Mouse (Mus musculus) ES-E14 (cell line): ENCODE measurements around the gene Plekhg1. TPM values are rescaled to one million over a fixed set of nuclear protein-coding genes. Genes with fewer than 3 reads are reported as not detected.

Experiments
- DNase-seq: peaks from one replicate; pipeline ENCODE4 v3.0.0-alpha.2; 2013; ENCODE audit warnings: low read depth, low spot score
- H3K27ac ChIP-seq: 2 replicates; pipeline ENCODE4 v1.5.1; 2012; ENCODE audit warnings: low read depth, mild to moderate bottlenecking, low read length, moderate library complexity, mixed read lengths; ENCODE audit not compliant: poor library complexity, insufficient read depth, severe bottlenecking
- H3K36me3 ChIP-seq: 2 replicates; pipeline ENCODE4 v1.6.1; 2012; ENCODE audit warnings: mild to moderate bottlenecking, low read length, moderate library complexity, mixed read lengths; ENCODE audit not compliant: control insufficient read depth, poor library complexity, insufficient read depth, severe bottlenecking
- H3K4me1 ChIP-seq, 2 experiments: fragments of 150-350 bp in 1 of 2; sonication (generic) in 1 of 2; 2 replicates each; pipeline ENCODE4 v1.6.1; 2012; ENCODE audit warnings: low read length in 2 of 2, mild to moderate bottlenecking in 1 of 2, mixed read lengths in 1 of 2; ENCODE audit not compliant: control insufficient read depth in 2 of 2, insufficient read depth in 2 of 2, poor library complexity in 1 of 2
- H3K4me3 ChIP-seq, 2 experiments: fragments of 150-350 bp in 1 of 2; sonication (generic) in 1 of 2; 2 replicates each; pipeline ENCODE4 v1.5.1; 2012; ENCODE audit warnings: low read length in 2 of 2, low read depth in 1 of 2, mild to moderate bottlenecking in 1 of 2, mixed read lengths in 1 of 2; ENCODE audit not compliant: insufficient read depth in 1 of 2, poor library complexity in 1 of 2, severe bottlenecking in 1 of 2
- H3K9ac ChIP-seq: 2 replicates; pipeline ENCODE4 v1.6.1; 2012; ENCODE audit warnings: low read depth, mild to moderate bottlenecking, low read length, mixed read lengths; ENCODE audit not compliant: poor library complexity, insufficient read depth, severe bottlenecking
- H3K9me3 ChIP-seq: fragments of 150-350 bp; sonication (generic); 2 replicates; pipeline ENCODE4 v1.6.1; 2012; ENCODE audit warnings: low read depth, mild to moderate bottlenecking, low read length; ENCODE audit not compliant: control insufficient read depth, insufficient read depth
- CHD2 ChIP-seq: IDR thresholded peaks from 2 replicates; pipeline ENCODE4 v1.6.1; 2014; ENCODE audit warnings: mild to moderate bottlenecking, low read depth, low read length, inconsistent platforms
- HCFC1 ChIP-seq: IDR thresholded peaks from 2 replicates; pipeline ENCODE4 v1.6.1; 2012; ENCODE audit warnings: low read length, inconsistent platforms, borderline replicate concordance; ENCODE audit not compliant: insufficient read depth
- MAFK ChIP-seq: IDR thresholded peaks from 2 replicates; pipeline ENCODE4 v1.6.1; 2014; ENCODE audit warnings: mild to moderate bottlenecking, low read depth, low read length, inconsistent platforms; ENCODE audit not compliant: insufficient read depth
- ZC3H11A ChIP-seq: IDR thresholded peaks from 2 replicates; pipeline ENCODE4 v1.6.1; 2012; ENCODE audit warnings: low read depth, mild to moderate bottlenecking, inconsistent platforms, low read length, borderline replicate concordance
- ZNF384 ChIP-seq: IDR thresholded peaks from 2 replicates; pipeline ENCODE4 v1.6.1; 2012; ENCODE audit warnings: low read depth, low read length, inconsistent platforms
- in situ Hi-C, 2 experiments: fragments of 600-800 bp; cut with MboI; formaldehyde crosslinking; loops; one replicate each; pipeline ENCODE4 v1.15.1; 2025; ENCODE audit warnings: low sequenced_read_pairs in 2 of 2, inconsistent platforms in 1 of 2; ENCODE audit not compliant: unreplicated experiment in 2 of 2
- total RNA-seq: library from RNA; depleted of rRNA; stranded (reverse); fragments of 300-350 nt; gene quantifications from 2 replicates; pipeline ENCODE4 v1.2.3, GENCODE M21; 2012

The Plekhg1 gene
- total RNA-seq, 1 experiment, result 8.8 TPM

DNA sequence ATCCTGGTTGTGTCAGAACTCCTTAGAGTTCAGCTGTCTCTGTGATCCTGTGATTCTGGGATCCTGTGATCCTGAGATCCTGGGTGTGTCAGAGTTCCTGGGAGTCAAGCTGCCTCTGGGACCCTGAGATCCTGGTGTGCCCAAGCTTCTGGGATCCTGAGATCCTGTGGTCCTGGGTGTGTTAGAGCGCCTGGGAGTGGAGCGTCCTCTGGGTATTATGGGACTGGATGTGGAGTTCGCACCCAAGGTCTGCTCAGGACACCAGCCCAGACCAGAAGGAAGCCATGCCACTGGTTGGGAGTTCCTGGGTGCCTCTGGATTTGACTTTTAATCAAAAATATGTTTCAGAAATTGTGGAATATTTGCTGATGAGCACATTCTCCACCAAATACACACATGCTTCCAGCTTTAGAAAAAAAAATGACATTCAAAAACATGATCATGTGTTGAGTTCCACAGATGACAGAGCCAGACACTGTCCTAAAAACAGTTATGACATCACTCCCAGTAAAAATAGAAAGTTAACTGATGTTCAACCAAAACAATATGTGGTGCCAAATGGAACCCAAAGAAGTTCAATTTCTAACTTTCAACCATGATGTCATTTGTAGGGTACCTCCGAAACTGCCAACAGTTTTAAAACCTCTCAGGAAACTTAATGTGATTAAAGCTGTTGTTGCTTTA lies 137.8 kb downstream of the Plekhg1 start:
- in situ Hi-C loops, result no loop called here
- Histone ChIP-seq H3K27ac (no peak overlapping the region), H3K4me1 (0 out of 4 replicates have a peak, but pooled peaks cover 0 to 3% of the 10 kb centered on the region in 2 experiments), H3K9ac (no peak overlapping the region), H3K4me3 (no peak overlapping the region), H3K9me3 (no peaks in the 10 kb centered on the region; the same call in 1 of the 2 replicates), H3K36me3 (0 out of 2 replicates have a peak, but pooled peaks cover 2% of the 10 kb centered on the region)
- DNase-seq, result no peak
- TF ChIP-seq ZNF384 (no peak), MAFK (no peak)

DNA sequence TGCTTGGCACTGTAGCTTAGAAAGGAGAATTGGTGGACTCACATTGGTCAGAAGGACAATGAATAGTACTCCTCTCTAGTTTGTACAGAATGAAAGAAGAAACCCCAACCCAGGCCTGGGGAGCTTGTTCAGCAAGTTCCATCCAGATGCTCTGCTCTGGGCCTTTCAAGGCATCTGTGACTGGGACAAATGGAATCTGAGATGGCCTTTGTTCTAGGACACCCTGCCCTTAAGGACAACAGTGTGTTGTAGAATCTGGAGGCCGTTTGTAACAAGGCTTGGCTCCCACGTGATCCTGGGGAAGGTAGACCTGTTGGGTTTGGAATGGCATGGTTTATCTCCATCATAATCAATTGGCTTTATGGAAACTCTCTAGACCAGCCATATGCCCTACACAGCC lies 141.0 kb downstream of the Plekhg1 start:
- Histone ChIP-seq H3K27ac (no peak overlapping the region), H3K9me3 (no peaks in the 10 kb centered on the region; the same call in 1 of the 2 replicates), H3K36me3 (no peaks in the 10 kb centered on the region), H3K4me3 (no peak overlapping the region), H3K4me1 (no peaks in the 10 kb centered on the region), H3K9ac (no peak overlapping the region)
- TF ChIP-seq HCFC1, result no peak
- no peak for TF ChIP-seq ZC3H11A
- TF ChIP-seq CHD2, result no peak
- no peak for TF ChIP-seq MAFK
- TF ChIP-seq ZNF384, result no peak
- no peak for DNase-seq
- in situ Hi-C loops, result no loop called here

DNA sequence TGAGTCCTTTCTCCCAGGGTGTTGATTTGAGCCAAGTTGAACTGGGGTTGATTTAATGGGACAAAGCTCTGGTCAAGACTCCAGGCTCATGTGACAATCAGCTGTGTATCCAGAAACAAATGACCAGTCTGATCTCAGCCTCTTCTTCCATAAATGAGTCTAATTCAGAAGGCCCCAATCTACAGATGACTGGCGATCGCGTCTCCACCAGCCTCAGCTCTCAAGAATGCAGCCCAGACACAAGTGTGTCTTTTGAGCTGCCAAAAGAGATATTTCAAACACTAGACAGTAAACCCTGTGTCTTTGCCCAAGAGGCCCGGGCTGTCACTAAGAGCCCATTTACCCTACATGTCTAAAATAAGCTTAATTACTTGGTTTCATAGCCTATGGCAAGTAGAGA lies 148.3 kb downstream of the Plekhg1 start:
- in situ Hi-C loops, result no loop called here

DNA sequence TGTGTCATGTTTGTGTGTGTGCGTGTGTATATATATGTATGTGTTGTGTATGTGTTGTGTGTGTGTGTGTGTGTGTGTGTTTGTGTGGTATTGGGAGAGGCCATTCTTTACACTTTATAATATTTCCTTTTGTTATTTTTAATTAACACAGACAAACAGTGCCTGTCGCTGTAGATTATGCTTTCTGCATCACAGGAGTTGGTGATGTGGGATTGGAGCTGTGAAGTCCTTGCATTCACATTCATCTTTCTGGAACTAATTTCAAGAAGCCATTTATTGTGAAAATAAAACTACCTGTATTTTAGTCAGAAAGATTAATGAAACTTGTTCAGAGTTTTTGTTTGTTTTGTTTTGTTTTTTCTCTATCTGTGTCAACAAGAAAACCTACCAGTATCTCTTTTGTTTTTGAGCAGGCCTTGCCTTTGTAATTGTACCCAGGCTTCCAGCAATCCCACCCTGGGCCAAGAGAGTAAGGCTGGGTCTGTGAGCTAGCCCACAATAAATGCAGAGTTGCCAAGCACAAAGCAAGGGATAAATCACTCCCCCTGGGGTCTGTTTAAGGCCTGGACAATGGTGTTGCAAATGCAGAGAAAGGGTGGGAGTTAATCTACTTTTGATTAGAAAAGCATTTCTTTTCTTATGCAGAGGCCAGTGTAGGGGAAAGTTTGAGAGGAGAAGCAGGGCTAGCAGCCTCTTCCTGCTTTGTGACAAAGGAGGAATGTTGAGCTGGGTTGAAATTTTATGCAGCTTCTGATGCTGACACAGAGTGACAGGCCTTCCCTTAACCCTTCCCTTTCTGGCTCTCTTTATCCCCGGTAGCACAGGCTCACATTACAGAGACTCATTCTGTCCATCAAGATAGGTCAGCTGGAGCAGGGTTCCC lies 151.5 kb downstream of the Plekhg1 start:
- Histone ChIP-seq H3K9ac (no peak overlapping the region), H3K4me1 (peaks cover 9 to 13% of the 10 kb centered on the region in 2 experiments), H3K27ac (peak overlapping the region; percentile 22; the same call in 1 of the 2 replicates), H3K4me3 (no peak overlapping the region), H3K9me3 (no peaks in the 10 kb centered on the region), H3K36me3 (no peaks in the 10 kb centered on the region)
- in situ Hi-C loops, result no loop called here
- TF ChIP-seq HCFC1 (no peak), CHD2 (no peak), ZC3H11A (no peak), MAFK (peak; percentile 66), ZNF384 (no peak)
- peak; percentile 68 for DNase-seq

More for the DNA sequence above, 148.3 kb downstream of the Plekhg1 start:
- Histone ChIP-seq H3K9ac (no peak overlapping the region), H3K27ac (no peak overlapping the region), H3K9me3 (no peaks in the 10 kb centered on the region), H3K4me3 (no peak overlapping the region), H3K4me1 (peaks cover 4 to 12% of the 10 kb centered on the region in 2 experiments), H3K36me3 (no peaks in the 10 kb centered on the region)
- TF ChIP-seq ZNF384, result no peak
- TF ChIP-seq CHD2, result no peak
- TF ChIP-seq HCFC1, result no peak
- no peak for TF ChIP-seq ZC3H11A
- no peak for TF ChIP-seq MAFK
- no peak for DNase-seq
